Mouse (Mus musculus) spleen, embryonic (tissue): ENCODE data around the gene Gm42957.
"Not testable (repeated sequence)": the region's sequence is repeated elsewhere in the genome, so short reads cannot be mapped to it uniquely, and the experiment has no call there.

ENCODE experiments used
- CTCF ChIA-PET: fragments of 350-600 bp; sonication (Branson Sonifier 250); formaldehyde crosslinking; loops from one replicate; lab custom pipeline; 2022; lab: Charles Lee

The Gm42957 gene

GRCm38 (mm10) chr3:96634928-96635879, at the start of gene Gm42957, which contains the start of gene Pex11b:
Gene Gm42957, plus strand, starts transcription at chr3:96635474.
Gene Pex11b, plus strand, starts transcription at chr3:96635376.
- CTCF ChIA-PET, result interaction anchor here (0.7 kb wide), 1 partner anchor 727 kb away, joined by 3 read pairs; no protein-coding TSS in a partner anchor

GRCm38 (mm10) chr3:96590657-96591056, 44.6 kb upstream of the Gm42957 start:
- CTCF ChIA-PET, result no interaction called here

GRCm38 (mm10) chr3:96593374-96593773, 41.9 kb upstream of the Gm42957 start:
- CTCF ChIA-PET, result interaction anchor here (0.6 kb wide), 1 partner anchor 427 kb away, joined by 3 read pairs; no protein-coding TSS in a partner anchor

GRCm38 (mm10) chr3:96593790-96594560, 41.3 kb upstream of the Gm42957 start, which contains the start of gene Polr3gl:
Gene Polr3gl, minus strand, starts transcription at chr3:96594181.
- CTCF ChIA-PET, result interaction anchor here (0.6 to 0.8 kb wide), 3 partner anchors 22 to 738 kb away, joined by 3 to 11 read pairs (median 7); partner anchors contain the start of gene Prpf3

GRCm38 (mm10) chr3:96594851-96595250, 40.4 kb upstream of the Gm42957 start:
- CTCF ChIA-PET, result no interaction called here

- CTCF ChIA-PET, result interaction anchor here (0.6 kb wide), 1 partner anchor 95 kb away, joined by 10 read pairs; no protein-coding TSS in a partner anchor
Observed at GRCm38 (mm10) chr3:96595661-96596060, 39.6 kb upstream of the Gm42957 start.

GRCm38 (mm10) chr3:96596228-96596707, 39.0 kb upstream of the Gm42957 start, which contains the start of gene Ankrd34a:
Gene Ankrd34a, plus strand, starts transcription at chr3:96596636.
- CTCF ChIA-PET, result interaction anchor here (0.5 to 1.1 kb wide), 2 partner anchors 42 to 130 kb away, joined by 3 to 4 read pairs; no protein-coding TSS in a partner anchor

GRCm38 (mm10) chr3:96596855-96597254, 38.4 kb upstream of the Gm42957 start:
- CTCF ChIA-PET, result interaction anchor here (0.5 to 1.1 kb wide), 4 partner anchors 41 to 129 kb away, joined by 3 to 14 read pairs (median 4); no protein-coding TSS in a partner anchor

- CTCF ChIA-PET, result interaction anchor here (0.6 to 1.1 kb wide), 2 partner anchors 43 to 55 kb away, joined by 3 to 4 read pairs; no protein-coding TSS in a partner anchor
Observed at GRCm38 (mm10) chr3:96597435-96597891, 37.8 kb upstream of the Gm42957 start.

- CTCF ChIA-PET, result no interaction called here
Observed at GRCm38 (mm10) chr3:96598156-96599068, 36.9 kb upstream of the Gm42957 start.

GRCm38 (mm10) chr3:96599069-96599393, 36.2 kb upstream of the Gm42957 start:
- CTCF ChIA-PET, result interaction anchor here (0.6 kb wide), 1 partner anchor 26 kb away, joined by 3 read pairs; no protein-coding TSS in a partner anchor

- CTCF ChIA-PET, result interaction anchor here (0.6 kb wide), 1 partner anchor 25 kb away, joined by 3 read pairs; no protein-coding TSS in a partner anchor
Observed at GRCm38 (mm10) chr3:96599411-96599810, 35.9 kb upstream of the Gm42957 start.

- CTCF ChIA-PET, result no interaction called here
Observed at GRCm38 (mm10) chr3:96600639-96601250, 34.5 kb upstream of the Gm42957 start, which contains the start of gene Lix1l. Gene Lix1l, plus strand, starts transcription at chr3:96601149.

- CTCF ChIA-PET, result interaction anchor here (0.6 kb wide), 1 partner anchor 532 kb away, joined by 3 read pairs; no protein-coding TSS in a partner anchor
Observed at GRCm38 (mm10) chr3:96601251-96601787, 34.0 kb upstream of the Gm42957 start.

- CTCF ChIA-PET, result interaction anchor here (0.6 to 1.1 kb wide), 2 partner anchors 21 to 533 kb away, joined by 3 read pairs; no protein-coding TSS in a partner anchor
Observed at GRCm38 (mm10) chr3:96601941-96602703, 33.2 kb upstream of the Gm42957 start.

GRCm38 (mm10) chr3:96602704-96603084, 32.6 kb upstream of the Gm42957 start:
- CTCF ChIA-PET, result interaction anchor here (1.1 kb wide), 1 partner anchor 22 kb away, joined by 3 read pairs; no protein-coding TSS in a partner anchor

- CTCF ChIA-PET, result no interaction called here
Observed at GRCm38 (mm10) chr3:96603311-96603710, 32.0 kb upstream of the Gm42957 start.

- CTCF ChIA-PET, result not testable (repeated sequence)
Observed at GRCm38 (mm10) chr3:96606007-96606406, 29.3 kb upstream of the Gm42957 start.
